Mouse (Mus musculus) bone marrow, adult 2 months (tissue): ENCODE results near the gene Lrig2.

ENCODE experiments used
- CTCF ChIP-seq: fragments of 200-500 bp; IDR thresholded peaks from 2 replicates; pipeline ENCODE4 v1.5.1; 2011; ENCODE audit warnings: low read length, control low read depth; ENCODE audit not compliant: control insufficient read depth, insufficient read depth
- POLR2A ChIP-seq: fragments of 200-500 bp; IDR thresholded peaks from 2 replicates; pipeline ENCODE4 v1.6.1; 2011; ENCODE audit warnings: low read depth, mild to moderate bottlenecking, control low read depth, low read length, borderline replicate concordance; ENCODE audit not compliant: control insufficient read depth

DNA sequence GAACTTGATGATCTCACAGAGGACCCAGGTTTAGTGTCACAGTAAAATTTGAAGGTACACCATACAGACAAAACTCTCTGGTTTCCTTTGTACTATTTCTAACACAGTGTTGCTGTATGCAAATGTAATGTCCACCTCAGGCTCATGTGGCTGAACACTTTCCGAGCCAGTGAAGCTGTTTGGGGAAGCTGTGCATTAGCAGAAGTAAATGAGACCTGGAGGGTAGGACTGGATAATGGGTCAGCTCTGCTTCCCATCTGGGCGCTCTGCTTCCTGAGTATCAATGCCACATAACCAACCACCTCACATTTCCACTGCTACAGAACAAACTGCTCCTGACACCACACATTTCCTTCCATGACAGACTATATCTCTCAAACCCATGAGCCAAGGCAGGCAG lies 10.1 kb downstream of the Lrig2 start:
- no peak for TF ChIP-seq CTCF
- no peak for TF ChIP-seq POLR2A
